Mouse (Mus musculus) urinary bladder, postnatal 36 days (tissue): ENCODE measurements around the gene Pitpnm1.

Experiments
- DNase-seq, 2 experiments: peaks; one replicate each; pipeline ENCODE4 v3.0.0; 2022; ENCODE audit warnings: low spot score in 2 of 2, mixed read lengths in 1 of 2

Pitpnm1 gene

DNA sequence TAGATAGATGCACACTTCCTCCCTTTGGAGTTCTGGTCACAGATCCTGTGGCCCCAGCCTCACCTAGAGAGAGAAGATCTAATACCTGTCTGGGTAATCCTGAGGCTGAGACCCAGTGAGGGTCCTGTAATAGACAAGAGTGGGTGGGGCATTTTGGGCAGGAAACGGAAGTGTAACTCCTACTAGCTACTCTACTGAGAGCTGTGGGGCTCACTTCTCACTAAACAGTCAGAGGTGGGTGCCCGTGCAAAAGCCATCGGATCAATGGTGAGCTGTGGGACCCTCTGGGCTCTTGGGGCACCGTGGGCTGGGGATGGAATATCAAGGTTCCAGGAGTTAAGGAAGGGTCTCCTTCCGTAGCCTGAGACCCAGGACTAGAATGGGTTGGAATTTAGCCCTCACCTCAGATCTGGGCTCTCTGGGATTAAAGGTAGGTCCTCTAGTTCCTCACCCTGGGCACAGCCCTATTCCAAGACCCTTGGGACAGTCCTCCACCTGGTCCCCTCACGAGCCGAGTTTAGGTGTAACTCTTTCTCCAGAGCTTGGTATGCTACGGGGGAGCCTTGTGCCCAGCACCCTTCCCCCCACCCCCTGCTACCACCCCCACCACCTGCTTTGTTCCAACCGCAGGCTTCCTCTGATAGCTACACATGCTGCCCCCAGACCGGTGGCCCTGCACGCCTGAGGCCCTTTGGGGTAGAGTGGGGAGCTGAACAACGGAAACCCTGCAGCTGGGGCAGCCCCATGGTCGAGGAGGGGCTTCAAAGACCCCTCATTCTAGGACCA lies 54.8 kb downstream of the Pitpnm1 start:
- DNase-seq: no peak

GRCm38 (mm10) chr19:4155223-4156072 lies 55.6 kb downstream of the Pitpnm1 start:
- no peak for DNase-seq

DNA sequence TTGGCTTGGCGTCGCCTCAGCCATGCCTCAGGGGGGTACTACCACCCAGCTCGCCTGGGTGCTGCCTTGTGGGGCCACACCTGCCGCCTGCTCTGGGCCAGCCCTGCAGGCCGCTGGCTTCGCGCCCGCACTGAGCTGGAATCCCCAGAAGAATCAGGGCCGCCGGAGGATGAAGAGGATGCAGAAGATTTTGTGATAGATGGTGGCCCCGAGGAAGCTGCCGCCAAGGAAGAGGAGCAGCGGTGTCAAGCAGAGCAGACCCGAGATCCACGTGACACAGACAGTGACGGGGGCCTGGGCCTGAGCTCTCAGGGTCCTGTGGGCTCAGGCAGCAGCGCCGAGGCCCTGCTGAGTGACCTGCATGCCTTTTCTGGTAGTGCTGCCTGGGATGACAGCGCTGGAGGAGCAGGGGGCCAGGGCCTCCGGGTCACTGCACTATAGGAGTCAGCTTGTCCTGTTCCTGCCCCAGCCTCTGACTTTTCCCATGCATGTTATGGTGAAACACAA lies 56.3 kb downstream of the Pitpnm1 start:
- no peak for DNase-seq

DNA sequence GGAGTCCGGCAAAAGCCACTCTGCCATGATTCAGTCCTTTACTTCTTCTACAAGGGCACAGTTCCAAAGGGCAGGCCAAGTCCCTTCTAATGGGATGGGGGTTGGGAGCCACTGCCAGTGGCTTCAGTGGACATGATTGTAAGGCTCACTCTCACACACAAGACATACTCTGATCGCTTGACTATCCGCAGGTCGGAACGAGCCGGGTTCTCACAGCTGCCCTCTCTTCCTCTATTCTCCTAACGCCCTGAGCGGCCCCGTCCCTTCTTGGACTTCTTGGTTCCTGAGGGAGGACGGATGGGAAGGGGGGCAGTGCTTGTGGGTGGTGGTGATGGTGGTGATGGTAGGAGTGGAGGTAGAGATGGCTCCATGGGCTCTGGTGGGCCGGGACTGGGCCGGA lies 57.0 kb downstream of the Pitpnm1 start:
- no peak for DNase-seq

GRCm38 (mm10) chr19:4159049-4159448 lies 59.3 kb downstream of the Pitpnm1 start:
- DNase-seq: no peak

DNA sequence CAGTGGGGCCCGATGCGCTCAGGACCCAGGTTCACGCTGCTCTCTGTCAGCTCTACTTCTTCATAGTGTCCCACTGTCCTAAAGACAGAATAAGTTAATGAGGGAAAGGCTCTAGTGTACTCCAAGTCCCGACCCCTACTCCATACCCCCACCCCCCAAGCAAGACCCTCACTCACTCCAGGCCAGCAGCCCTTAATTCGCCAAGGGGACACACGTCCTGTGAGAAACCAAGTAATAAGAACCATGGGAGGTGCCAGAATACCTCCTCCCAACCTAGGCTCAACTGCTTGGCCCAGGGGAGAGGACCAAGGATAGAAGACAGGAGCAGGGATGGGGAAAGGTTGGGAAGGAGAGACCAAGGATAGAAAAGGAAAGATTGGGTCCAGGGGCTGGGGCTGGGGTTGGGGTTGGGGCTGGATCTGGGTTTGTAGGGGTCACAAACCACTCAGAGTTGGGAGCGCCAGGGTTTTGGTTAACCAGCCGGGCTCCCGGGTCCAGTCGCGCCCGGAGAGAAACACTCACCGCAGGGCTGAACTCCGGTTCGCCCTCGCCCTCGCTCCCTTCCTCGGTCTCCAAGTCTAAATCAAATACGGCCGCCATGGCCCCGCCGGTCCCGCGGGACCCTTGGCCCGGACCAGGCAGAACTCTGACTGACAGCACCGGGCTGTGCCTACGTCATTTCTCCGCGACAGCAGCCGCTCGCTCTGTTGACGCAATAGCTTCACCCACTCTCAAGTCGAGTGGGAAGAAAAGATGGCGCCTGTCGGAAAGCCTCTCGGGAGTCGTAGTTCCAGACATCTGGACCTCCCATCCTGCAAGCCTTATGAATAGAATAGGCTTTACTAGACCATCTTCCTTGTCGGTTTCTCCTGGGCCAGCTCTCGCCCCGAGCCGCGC lies 63.1 kb downstream of the Pitpnm1 start, which contains the start of gene Rps6kb2:
Rps6kb2 (minus strand) TSS at position 709 of the 897 bp plus-strand sequence.
- DNase-seq: peak; percentile 92 to 96

- no peak for DNase-seq
These were observed 63.7 kb downstream of the Pitpnm1 start for GRCm38 (mm10) chr19:4163543-4163887.
